Mouse (Mus musculus) forebrain, embryonic 16.5 days (tissue): ENCODE measurements around the gene Cadps2. TPM values are rescaled to one million over a fixed set of nuclear protein-coding genes. Genes with fewer than 3 reads are reported as not detected.

Source experiments
- ATAC-seq: fragments of 200-750 bp; cut with Nextera tagmentation; 2 replicates; pipeline ENCODE4 v1.8.0; 2017; ENCODE audit warnings: mild to moderate bottlenecking, moderate library complexity
- H3K27ac ChIP-seq: fragments of 300-500 bp; sonication (generic); 2 replicates; pipeline ENCODE4 v1.5.1; 2014; ENCODE audit warnings: low read length, control low read depth
- H3K27me3 ChIP-seq: fragments of 300-500 bp; sonication (generic); replicated peaks from 2 replicates; pipeline ENCODE4 v1.6.1; 2014; ENCODE audit warnings: low read length; ENCODE audit not compliant: control insufficient read depth, insufficient read depth
- H3K36me3 ChIP-seq: fragments of 300-500 bp; sonication (generic); 2 replicates; pipeline ENCODE4 v1.6.1; 2014; ENCODE audit not compliant: control insufficient read depth, insufficient read depth
- H3K4me1 ChIP-seq: fragments of 300-500 bp; sonication (generic); replicated peaks from 2 replicates; pipeline ENCODE4 v1.6.1; 2014; ENCODE audit warnings: low read length; ENCODE audit not compliant: control insufficient read depth, insufficient read depth
- H3K4me2 ChIP-seq: fragments of 300-500 bp; sonication (generic); 2 replicates; pipeline ENCODE4 v1.6.1; 2014; ENCODE audit warnings: mild to moderate bottlenecking, low read length, control low read depth
- H3K4me3 ChIP-seq: fragments of 300-500 bp; sonication (generic); replicated peaks from 2 replicates; pipeline ENCODE4 v1.5.1; 2014; ENCODE audit warnings: mild to moderate bottlenecking, low read length, control low read depth
- H3K9ac ChIP-seq: fragments of 300-500 bp; sonication (generic); replicated peaks from 2 replicates; pipeline ENCODE4 v1.6.1; 2014; ENCODE audit warnings: low read depth, low read length, control low read depth
- H3K9me3 ChIP-seq: fragments of 300-500 bp; sonication (generic); 2 replicates; pipeline ENCODE4 v1.6.1; 2016; ENCODE audit warnings: low read length; ENCODE audit not compliant: control insufficient read depth
- WGBS: fragments of 180-500 bp; shearing (Covaris S2); extraction: QIAGEN DNeasy Blood & Tissue Kit; methylation state at CpG from one replicate; pipeline ENCODE4 v1.1.7; 2014; 5-methylcytosine and 5-hydroxymethylcytosine counted together
- polyA plus RNA-seq: library from polyadenylated mRNA; unstranded; fragments of >200 nt; fragmentation: Nextera tagmentation; extraction: Ambion mirVana; gene quantifications from 2 replicates; pipeline ENCODE4 v1.2.1, GENCODE M21; 2015

Gene Cadps2
- polyA plus RNA-seq, 1 experiment from 2014 or later: 5.2 TPM

DNA sequence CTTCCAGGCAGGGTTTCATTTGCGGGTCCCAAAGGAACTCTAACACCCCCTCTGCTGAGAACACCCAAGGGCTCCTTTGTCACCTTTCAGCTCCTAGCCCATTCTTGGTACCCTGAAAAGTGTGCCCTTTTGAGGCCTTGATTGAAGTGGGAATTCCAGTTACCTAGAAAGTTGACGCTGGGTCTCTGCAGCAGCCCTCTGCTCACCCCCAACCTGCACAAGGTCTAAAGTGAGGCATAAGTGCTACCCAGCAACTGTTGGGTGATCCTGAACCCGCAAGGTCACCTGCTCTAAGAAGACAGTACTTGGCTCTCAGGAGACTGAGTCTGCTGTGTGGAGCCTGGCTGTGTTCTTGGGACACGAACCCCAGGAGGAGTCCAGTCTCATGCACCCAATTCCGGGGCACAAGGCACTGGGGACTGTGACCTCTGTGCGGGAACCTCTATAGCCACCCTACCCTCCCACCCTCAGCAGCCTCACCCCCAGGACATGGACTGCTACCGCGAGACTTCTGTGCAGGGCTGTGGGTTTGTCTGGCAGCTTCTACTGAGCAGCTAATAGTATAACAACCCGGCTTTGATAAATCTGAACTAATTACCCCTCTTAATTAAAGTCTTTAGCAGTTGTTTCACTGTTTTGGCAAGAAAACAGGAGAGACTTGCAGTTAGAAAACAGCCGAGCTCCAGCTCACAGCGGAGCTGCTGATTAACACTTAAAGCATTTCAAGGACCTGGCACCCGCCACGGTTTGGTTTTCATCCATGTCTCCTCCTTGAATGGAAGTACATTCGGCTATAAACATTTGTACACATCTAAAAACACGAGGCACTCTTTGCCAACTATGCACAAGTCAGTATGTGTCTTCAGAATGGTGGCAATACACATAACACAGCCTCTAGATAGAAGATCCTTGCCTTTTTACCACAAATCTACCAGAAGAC is 595.1 kb downstream of the Cadps2 start:
- Histone ChIP-seq H3K4me1 (peaks cover 15% of the 10 kb centered on the region), H3K9me3 (no peaks in the 10 kb centered on the region), H3K9ac (no peak overlapping the region), H3K4me2 (no peak overlapping the region), H3K36me3 (no peaks in the 10 kb centered on the region), H3K27ac (no peak overlapping the region), H3K4me3 (no peak overlapping the region), H3K27me3 (peaks cover 64% of the 10 kb centered on the region)
- peak; percentile 91 for ATAC-seq
- 3% methylated on average over 15 of the region's 15 CpGs for WGBS

Other genes with a start within 250 kb of the Cadps2 start
- not detected in 2 replicates for gene Rnf133, start 189.1 kb downstream of the Cadps2 start, polyA plus RNA-seq
- not detected in 2 replicates for gene Rnf148, start 184.3 kb downstream of the Cadps2 start, polyA plus RNA-seq
- not detected in 2 replicates for gene Tas2r118, start 130.6 kb upstream of the Cadps2 start, polyA plus RNA-seq